In the genomic region with DNA sequence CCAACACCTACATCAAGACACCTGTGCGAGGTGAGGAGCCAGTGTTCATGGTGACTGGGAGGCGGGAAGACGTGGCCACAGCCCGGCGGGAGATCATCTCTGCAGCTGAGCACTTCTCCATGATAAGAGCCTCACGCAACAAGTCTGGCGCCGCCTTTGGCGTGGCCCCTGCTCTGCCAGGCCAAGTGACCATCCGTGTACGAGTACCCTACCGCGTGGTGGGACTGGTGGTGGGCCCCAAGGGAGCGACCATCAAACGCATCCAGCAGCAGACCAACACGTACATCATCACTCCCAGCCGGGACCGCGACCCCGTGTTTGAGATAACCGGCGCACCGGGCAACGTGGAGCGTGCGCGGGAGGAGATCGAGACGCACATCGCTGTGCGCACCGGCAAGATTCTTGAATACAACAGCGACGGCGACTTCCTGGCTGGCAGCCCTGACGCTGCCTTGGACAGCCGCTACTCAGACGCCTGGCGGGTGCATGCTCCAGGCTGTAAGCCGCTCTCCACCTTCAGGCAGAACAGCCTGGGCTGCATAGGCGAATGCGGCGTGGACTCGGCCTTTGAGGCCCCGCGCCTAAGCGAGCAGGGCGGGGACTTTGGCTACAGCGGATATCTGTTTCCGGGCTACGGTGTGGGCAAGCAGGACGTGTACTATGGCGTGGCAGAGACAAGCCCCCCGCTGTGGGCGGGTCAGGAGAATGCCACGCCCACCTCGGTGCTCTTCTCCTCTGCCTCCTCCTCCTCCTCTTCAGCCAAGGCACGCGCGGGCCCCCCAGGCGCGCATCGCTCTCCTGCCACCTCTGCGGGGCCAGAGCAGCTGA, we compare ENCODE assay signal across 8 mouse cellular contexts. TPM values are rescaled to one million over a fixed set of nuclear protein-coding genes. Genes with fewer than 3 reads are reported as not detected.
DNase-seq lines count a peak whose midpoint lies in the region; ATAC-seq and TF ChIP-seq lines count a peak whose summit lies in the region.

No protein-coding gene starts in this region.

- no peaks in the 10 kb centered on the region for H3K36me3 ChIP-seq in liver, embryonic 15.5 days (replicated peaks)
- peaks cover 60% of the 10 kb centered on the region for H3K36me3 ChIP-seq in neural tube, embryonic 13.5 days

- peak overlapping the region; percentile 37 for H3K27ac ChIP-seq in cerebellum, adult 2 months (ENCODE audit: insufficient read depth, low read length)
- H3K27ac ChIP-seq in liver, embryonic 15.5 days (replicated peaks) = peak overlapping the region; percentile 51; the same call in 1 of the 2 replicates
- peak overlapping the region; percentile 99; the same call in 1 of the 2 replicates for H3K27ac ChIP-seq in neural tube, embryonic 13.5 days (replicated peaks)

- DNase-seq in R1 (ENCODE audit: low read depth, low spot score) = peak; percentile 77
- DNase-seq in cerebellum, adult 2 months = peak; percentile 80 to 81
- peak; percentile 67 for DNase-seq in forelimb bud, embryonic 11.5 days (ENCODE audit: low read depth, low spot score)
- peak; percentile 82 for DNase-seq in heart, postnatal 25 days (ENCODE audit: low spot score)
- peak; percentile 85 for DNase-seq in layer of hippocampus, adult 11-12 months (ENCODE audit: low spot score)
- peak; percentile 77 to 83 for DNase-seq in urinary bladder, postnatal 36 days (ENCODE audit: low spot score in 2 of 2)

- no peaks in the 10 kb centered on the region for H3K9me3 ChIP-seq in liver, embryonic 15.5 days (replicated peaks)
- H3K9me3 ChIP-seq in neural tube, embryonic 13.5 days = no peaks in the 10 kb centered on the region

- no peaks in the 10 kb centered on the region for H3K27me3 ChIP-seq in cerebellum, adult 2 months (ENCODE audit: control insufficient read depth, insufficient read depth, low read length)
- H3K27me3 ChIP-seq in liver, embryonic 15.5 days = peaks cover 30% of the 10 kb centered on the region
- no peaks in the 10 kb centered on the region for H3K27me3 ChIP-seq in neural tube, embryonic 13.5 days

- ATAC-seq in liver, embryonic 15.5 days (ENCODE audit: insufficient read depth) = peak; percentile 78
- no peak for ATAC-seq in neural tube, embryonic 13.5 days (ENCODE audit: low read depth)

- intact Hi-C loops in heart, postnatal 25 days (cut with DNase I) = no loop called here

- 4% methylated on average over 64 of the region's 64 CpGs for WGBS in cerebellum, adult 2 months
- 7% methylated on average over 64 of the region's 64 CpGs for WGBS in liver, embryonic 15.5 days (ENCODE audit: insufficient replicate concordance)
- WGBS in neural tube, embryonic 13.5 days = 9% methylated on average over 64 of the region's 64 CpGs

- H3K9ac ChIP-seq in liver, embryonic 15.5 days = peak overlapping the region; percentile 46
- peak overlapping the region; percentile 100 for H3K9ac ChIP-seq in neural tube, embryonic 13.5 days

- TF ChIP-seq POLR2A in cerebellum, adult 2 months (IDR thresholded peaks at IDR 0.05; ENCODE audit: borderline replicate concordance, insufficient read depth, low read length) = peak; percentile 54; the same call in 1 of the 2 replicates

- peak overlapping the region; percentile 63 for H3K4me3 ChIP-seq in cerebellum, adult 2 months (replicated peaks; ENCODE audit: insufficient read depth, low read depth, low read length)
- peak overlapping the region; percentile 60 for H3K4me3 ChIP-seq in liver, embryonic 15.5 days (replicated peaks)
- peak overlapping the region; percentile 63 for H3K4me3 ChIP-seq in neural tube, embryonic 13.5 days

- H3K4me2 ChIP-seq in liver, embryonic 15.5 days = peak overlapping the region; percentile 90
- peak overlapping the region; percentile 99 for H3K4me2 ChIP-seq in neural tube, embryonic 13.5 days

- H3K4me1 ChIP-seq in cerebellum, adult 2 months (ENCODE audit: control insufficient read depth, insufficient read depth, low read length) = peaks cover 5% of the 10 kb centered on the region
- peaks cover 54% of the 10 kb centered on the region for H3K4me1 ChIP-seq in liver, embryonic 15.5 days (replicated peaks)
- peaks cover 74% of the 10 kb centered on the region for H3K4me1 ChIP-seq in neural tube, embryonic 13.5 days (replicated peaks)

- no peak for TF ChIP-seq CTCF in cerebellum, adult 2 months (IDR thresholded peaks at IDR 0.05; ENCODE audit: borderline replicate concordance, insufficient read depth, low read depth, low read length)

RNA-seq across cellular contexts. Expression of gene Mex3a, which starts 4.1 kb away (rescaled TPM):
- polyA plus RNA-seq in cerebellum, adult 2 months (2012; rRNA removed) = 1.2 and 1.3 TPM in 2 replicates
- total RNA-seq in heart, postnatal 25 days (2021) = under 1 TPM; 0.39 to 0.61 TPM
- polyA plus RNA-seq in liver, embryonic 15.5 days (2015; fragmentation: Nextera tagmentation; extraction: Ambion mirVana) = 0.60 and 0.67 TPM in 2 replicates
- 32.5 and 33.7 TPM in 2 replicates for polyA plus RNA-seq in neural tube, embryonic 13.5 days (2015; fragmentation: Nextera tagmentation; extraction: Ambion mirVana)

RNA-seq across cellular contexts. Expression of gene Rab25, which starts 11.8 kb away (rescaled TPM):
- 0.46 and 1.4 TPM in 2 replicates for polyA plus RNA-seq in cerebellum, adult 2 months (2012; rRNA removed)
- not detected for total RNA-seq in heart, postnatal 25 days (2021)
- polyA plus RNA-seq in liver, embryonic 15.5 days (2015; fragmentation: Nextera tagmentation; extraction: Ambion mirVana) = 0.53 TPM in 1 of 2 replicates, not detected in the other
- not detected in 2 replicates for polyA plus RNA-seq in neural tube, embryonic 13.5 days (2015; fragmentation: Nextera tagmentation; extraction: Ambion mirVana)

RNA-seq across cellular contexts. Expression of gene Lamtor2, which starts 16.6 kb away (rescaled TPM):
- polyA plus RNA-seq in cerebellum, adult 2 months (2012; rRNA removed) = 143 and 159 TPM in 2 replicates
- total RNA-seq in heart, postnatal 25 days (2021) = 10 to 100 TPM; 84.2 to 92.5 TPM
- polyA plus RNA-seq in liver, embryonic 15.5 days (2015; fragmentation: Nextera tagmentation; extraction: Ambion mirVana) = 104 and 112 TPM in 2 replicates
- 161 and 170 TPM in 2 replicates for polyA plus RNA-seq in neural tube, embryonic 13.5 days (2015; fragmentation: Nextera tagmentation; extraction: Ambion mirVana)

RNA-seq across cellular contexts. Expression of gene Ubqln4, which starts 17.2 kb away (rescaled TPM):
- polyA plus RNA-seq in cerebellum, adult 2 months (2012; rRNA removed) = 86.4 and 87.3 TPM in 2 replicates
- total RNA-seq in heart, postnatal 25 days (2021) = 10 to 100 TPM; 67.4 to 71.2 TPM
- polyA plus RNA-seq in liver, embryonic 15.5 days (2015; fragmentation: Nextera tagmentation; extraction: Ambion mirVana) = 19.8 and 20.4 TPM in 2 replicates
- 38.4 and 40.6 TPM in 2 replicates for polyA plus RNA-seq in neural tube, embryonic 13.5 days (2015; fragmentation: Nextera tagmentation; extraction: Ambion mirVana)

RNA-seq across cellular contexts. Expression of gene Lmna, which starts 26.6 kb away (rescaled TPM):
- 51.4 and 57.1 TPM in 2 replicates for polyA plus RNA-seq in cerebellum, adult 2 months (2012; rRNA removed)
- total RNA-seq in heart, postnatal 25 days (2021) = 100 to 1,000 TPM; 121 to 132 TPM
- 133 and 142 TPM in 2 replicates for polyA plus RNA-seq in liver, embryonic 15.5 days (2015; fragmentation: Nextera tagmentation; extraction: Ambion mirVana)
- 41.9 and 45.3 TPM in 2 replicates for polyA plus RNA-seq in neural tube, embryonic 13.5 days (2015; fragmentation: Nextera tagmentation; extraction: Ambion mirVana)

Comparison
In these comparisons a context has a peak if more than half of its experiments do, and no peak if none do; other contexts are left out.
1. H3K27ac ChIP-seq: peak in every context shown above with its lines; median percentile 99 in neural tube, embryonic 13.5 days; 51 in liver, embryonic 15.5 days; 37 in cerebellum, adult 2 months.
2. RNA of gene Mex3a, which starts 4.1 kb away (polyA plus RNA-seq): 32.5 to 33.7 TPM in neural tube, embryonic 13.5 days; 1.2 to 1.3 TPM in cerebellum, adult 2 months and 0.60 to 0.67 TPM in liver, embryonic 15.5 days; every median in the first group is over 10 times any median in the second.
3. Peak in every context shown above with its lines, with median percentiles within 50 percentile points of each other: DNase-seq and H3K4me3 ChIP-seq.